In genomic region chr1:136051013-136051315, GRCm38 (mm10) we compare ENCODE assay signal across 7 mouse cellular contexts. TPM values are rescaled to one million over a fixed set of nuclear protein-coding genes. Genes with fewer than 3 reads are reported as not detected.
DNase-seq lines count a peak whose midpoint lies in the region; ATAC-seq and TF ChIP-seq lines count a peak whose summit lies in the region.

No protein-coding gene starts in this region.

- peak overlapping the region; percentile 46 for H3K9ac ChIP-seq in hindbrain, embryonic 14.5 days

- H3K4me3 ChIP-seq in left cerebral cortex, adult 2 months = peak overlapping the region; percentile 44
- H3K4me3 ChIP-seq in embryonic facial prominence, embryonic 10.5 days = peak overlapping the region; percentile 50
- H3K4me3 ChIP-seq in hindbrain, embryonic 14.5 days (replicated peaks; ENCODE audit: low read length) = peak overlapping the region; percentile 36

- intact Hi-C loops in left cerebral cortex, adult 2 months (cut with DNase I) = loop anchor here (1.0 to 5.0 kb wide), 3 partner anchors 25 to 162 kb away; partner anchors contain the start of genes Kif21b and Mroh3

- H3K27me3 ChIP-seq in embryonic facial prominence, embryonic 10.5 days (replicated peaks; ENCODE audit: low read depth, poor library complexity, severe bottlenecking) = peaks cover 84% of the 10 kb centered on the region
- peaks cover 24% of the 10 kb centered on the region for H3K27me3 ChIP-seq in hindbrain, embryonic 14.5 days (ENCODE audit: control insufficient read depth, insufficient read depth, low read length)

- ATAC-seq in hindbrain, embryonic 14.5 days (ENCODE audit: low FRiP score) = peak; percentile 60
- no peak for ATAC-seq in inflammation-experienced regulatory T-cells, adult 6 months

- H3K9me3 ChIP-seq in embryonic facial prominence, embryonic 10.5 days = no peaks in the 10 kb centered on the region
- no peaks in the 10 kb centered on the region for H3K9me3 ChIP-seq in hindbrain, embryonic 14.5 days (ENCODE audit: control insufficient read depth, low read length)

- peaks cover 21% of the 10 kb centered on the region for H3K4me1 ChIP-seq in embryonic facial prominence, embryonic 10.5 days
- 0 out of 2 replicates have a peak, but pooled peaks cover 9% of the 10 kb centered on the region for H3K4me1 ChIP-seq in hindbrain, embryonic 14.5 days (replicated peaks; ENCODE audit: control insufficient read depth, insufficient read depth, low read length)

- no peaks in the 10 kb centered on the region for H3K36me3 ChIP-seq in embryonic facial prominence, embryonic 10.5 days (replicated peaks)
- H3K36me3 ChIP-seq in hindbrain, embryonic 14.5 days (replicated peaks; ENCODE audit: control insufficient read depth, insufficient read depth) = no peaks in the 10 kb centered on the region

- H3K27ac ChIP-seq in left cerebral cortex, adult 2 months = peak overlapping the region; percentile 64
- no peak overlapping the region for H3K27ac ChIP-seq in embryonic facial prominence, embryonic 10.5 days (replicated peaks)
- no peak overlapping the region for H3K27ac ChIP-seq in hindbrain, embryonic 14.5 days

- 1% methylated on average over 36 of the region's 36 CpGs for WGBS in embryonic facial prominence, embryonic 10.5 days
- WGBS in hindbrain, embryonic 14.5 days = under 1% methylated on average over 36 of the region's 36 CpGs

- peak overlapping the region; percentile 58 for H3K4me2 ChIP-seq in hindbrain, embryonic 14.5 days (replicated peaks)

- TF ChIP-seq CTCF in left cerebral cortex, adult 2 months (IDR thresholded peaks at IDR 0.05) = no peak

- DNase-seq in left cerebral cortex, adult 2 months (ENCODE audit: extremely low spot score in 1 of 2, low spot score in 2 of 2) = peak; percentile 57
- no peak for DNase-seq in left cerebral cortex, adult 9 months (ENCODE audit: low spot score in 2 of 2)
- peak; percentile 47 for DNase-seq in embryonic facial prominence, embryonic 10.5 days (ENCODE audit: low spot score)
- DNase-seq in hindbrain, embryonic 14.5 days (ENCODE audit: low spot score) = peak; percentile 52
- peak; percentile 14 for DNase-seq in lung, postnatal 10 days
- DNase-seq in right cerebral cortex, postnatal 14 days = peak; percentile 60

RNA-seq across cellular contexts. Expression of gene Ascl5, which starts 0.4 kb away (rescaled TPM):
- 1 to 10 TPM; 1.8 to 2.0 TPM for total RNA-seq in left cerebral cortex, adult 2 months (2021)
- polyA plus RNA-seq in embryonic facial prominence, embryonic 10.5 days (2016; fragmentation: Nextera tagmentation; extraction: Ambion mirVana) = 0.47 TPM in 1 of 2 replicates, not detected in the other
- not detected in 2 replicates for polyA plus RNA-seq in hindbrain, embryonic 14.5 days (2014; fragmentation: Nextera tagmentation; extraction: Ambion mirVana)
- polyA plus RNA-seq in inflammation-experienced regulatory T-cells, adult 6 months (2017; shearing (Covaris generic)) = not detected

RNA-seq across cellular contexts. Expression of gene Cacna1s, which starts 1.6 kb away (rescaled TPM):
- 1 to 10 TPM; 1.3 to 1.8 TPM for total RNA-seq in left cerebral cortex, adult 2 months (2021)
- polyA plus RNA-seq in embryonic facial prominence, embryonic 10.5 days (2016; fragmentation: Nextera tagmentation; extraction: Ambion mirVana) = 0.06 and 0.16 TPM in 2 replicates
- polyA plus RNA-seq in hindbrain, embryonic 14.5 days (2014; fragmentation: Nextera tagmentation; extraction: Ambion mirVana) = 0.13 and 0.17 TPM in 2 replicates
- 1 to 10 TPM; 2.7 to 5.0 (median 4.9) TPM for polyA plus RNA-seq in inflammation-experienced regulatory T-cells, adult 6 months (2017; shearing (Covaris generic))

RNA-seq across cellular contexts. Expression of gene Tmem9, which starts 43.0 kb away (rescaled TPM):
- 10 to 100 TPM; 53.7 to 56.7 TPM for total RNA-seq in left cerebral cortex, adult 2 months (2021)
- polyA plus RNA-seq in embryonic facial prominence, embryonic 10.5 days (2016; fragmentation: Nextera tagmentation; extraction: Ambion mirVana) = 139 and 142 TPM in 2 replicates
- polyA plus RNA-seq in hindbrain, embryonic 14.5 days (2014; fragmentation: Nextera tagmentation; extraction: Ambion mirVana) = 98.2 and 116 TPM in 2 replicates
- 10 to 100 TPM; 20.7 to 39.2 (median 32.3) TPM for polyA plus RNA-seq in inflammation-experienced regulatory T-cells, adult 6 months (2017; shearing (Covaris generic))

RNA-seq across cellular contexts. Expression of gene Igfn1, which starts 44.8 kb away (rescaled TPM):
- 10 to 100 TPM; 18.5 to 20.2 TPM for total RNA-seq in left cerebral cortex, adult 2 months (2021)
- polyA plus RNA-seq in embryonic facial prominence, embryonic 10.5 days (2016; fragmentation: Nextera tagmentation; extraction: Ambion mirVana) = 0.04 TPM in 1 of 2 replicates, not detected in the other
- not detected in 2 replicates for polyA plus RNA-seq in hindbrain, embryonic 14.5 days (2014; fragmentation: Nextera tagmentation; extraction: Ambion mirVana)
- polyA plus RNA-seq in inflammation-experienced regulatory T-cells, adult 6 months (2017; shearing (Covaris generic)) = not detected

Comparison
In these comparisons a context has a peak if more than half of its experiments do, and no peak if none do; other contexts are left out.
1. DNase-seq: peak in left cerebral cortex, adult 2 months (2 of 2), embryonic facial prominence, embryonic 10.5 days (single experiment), hindbrain, embryonic 14.5 days (single experiment), lung, postnatal 10 days (single experiment) and right cerebral cortex, postnatal 14 days (single experiment); none in left cerebral cortex, adult 9 months (0 of 2).
2. Peak in every context shown above with its lines, with median percentiles within 50 percentile points of each other: H3K4me3 ChIP-seq.